In genomic region chr9:44914706-44915105, GRCm38 (mm10) we compare ENCODE assay signal across 16 mouse cellular contexts. TPM values are rescaled to one million over a fixed set of nuclear protein-coding genes. Genes with fewer than 3 reads are reported as not detected.
A peak's percentile ranks its signal among the peaks of the same experiment; 100 is the strongest.
DNase-seq lines count a peak whose midpoint lies in the region; ATAC-seq and TF ChIP-seq lines count a peak whose summit lies in the region.
"Had no signal": no experiment of that assay in that cellular context is flagged by ENCODE, and none has a peak within 500 bp of the region (broad histone marks: within the 10 kb centered on the region; RNA-seq: fewer than 3 reads in every experiment).

No protein-coding gene starts in this region.

- 40% methylated on average over 4 of the region's 4 CpGs for WGBS in heart, embryonic 11.5 days (ENCODE audit: insufficient replicate concordance)
- WGBS in kidney, postnatal 0 days, result 11% methylated on average over 4 of the region's 4 CpGs
- 32% methylated on average over 4 of the region's 4 CpGs for WGBS in midbrain, embryonic 15.5 days
- 79% methylated on average over 4 of the region's 4 CpGs for WGBS in midbrain, embryonic 11.5 days
- 32% methylated on average over 4 of the region's 4 CpGs for WGBS in neural tube, embryonic 15.5 days

- no peak for ATAC-seq in heart, embryonic 11.5 days (replicated peaks; ENCODE audit: insufficient number of reproducible peaks, low FRiP score, low TSS enrichment)
- no peak for ATAC-seq in kidney, postnatal 0 days (replicated peaks; ENCODE audit: low FRiP score, low read depth)
- ATAC-seq in midbrain, embryonic 15.5 days (replicated peaks), result no peak
- ATAC-seq in midbrain, embryonic 11.5 days (ENCODE audit: low FRiP score), result no peak
- ATAC-seq in neural tube, embryonic 15.5 days (ENCODE audit: low FRiP score), result no peak

- no peak overlapping the region for H3K4me3 ChIP-seq in heart, embryonic 11.5 days (ENCODE audit: low read depth, low read length)
- no peak overlapping the region for H3K4me3 ChIP-seq in kidney, postnatal 0 days (replicated peaks; ENCODE audit: low read depth, low read length)
- H3K4me3 ChIP-seq in midbrain, embryonic 15.5 days, result no peak overlapping the region
- no peak overlapping the region for H3K4me3 ChIP-seq in midbrain, embryonic 11.5 days (ENCODE audit: low read depth, low read length)
- H3K4me3 ChIP-seq in neural tube, embryonic 15.5 days (replicated peaks), result no peak overlapping the region
- H3K4me3 ChIP-seq: embryonic facial prominence, embryonic 15.5 days; myocyte had no signal

- DNase-seq in heart, adult 8-10 months (ENCODE audit: low spot score), result no peak
- DNase-seq in kidney, postnatal 0 days (ENCODE audit: low spot score), result peak; percentile 61
- no peak for DNase-seq in kidney, postnatal 4 days
- no peak for DNase-seq in midbrain, embryonic 11.5 days (ENCODE audit: low spot score, missing footprints)
- no peak for DNase-seq in urinary bladder, postnatal 4 days (ENCODE audit: low spot score in 2 of 2)
- DNase-seq: adrenal gland, adult 8-10 months; cerebellum, postnatal 25 days; kidney, postnatal 10 days; layer of hippocampus, postnatal 36 days; liver; thymus, postnatal 36 days had no signal

- peaks cover 26% of the 10 kb centered on the region for H3K36me3 ChIP-seq in heart, embryonic 11.5 days (ENCODE audit: control insufficient read depth, insufficient read depth, low read length)
- H3K36me3 ChIP-seq in kidney, postnatal 0 days (ENCODE audit: insufficient read depth, low read length), result peaks cover 20% of the 10 kb centered on the region
- 0 out of 2 replicates have a peak, but pooled peaks cover 12% of the 10 kb centered on the region for H3K36me3 ChIP-seq in midbrain, embryonic 15.5 days (replicated peaks)
- H3K36me3 ChIP-seq in midbrain, embryonic 11.5 days (ENCODE audit: control insufficient read depth, insufficient read depth, low read length), result peaks cover 5% of the 10 kb centered on the region; the same call in 1 of the 2 replicates
- peaks cover 28% of the 10 kb centered on the region for H3K36me3 ChIP-seq in neural tube, embryonic 15.5 days

- no peak overlapping the region for H3K27ac ChIP-seq in heart, embryonic 11.5 days (ENCODE audit: low read depth, low read length)
- H3K27ac ChIP-seq in kidney, postnatal 0 days, result no peak overlapping the region; the same call in 1 of the 2 replicates
- H3K27ac ChIP-seq in midbrain, embryonic 15.5 days, result 0 out of 2 replicates have a peak overlapping the region, but pooled peaks have one; percentile 7
- H3K27ac ChIP-seq in midbrain, embryonic 11.5 days (ENCODE audit: low read depth, low read length), result no peak overlapping the region
- 0 out of 2 replicates have a peak overlapping the region, but pooled peaks have one; percentile 7 for H3K27ac ChIP-seq in neural tube, embryonic 15.5 days (replicated peaks)
- H3K27ac ChIP-seq: embryonic facial prominence, embryonic 15.5 days had no signal

- H3K4me1 ChIP-seq in heart, embryonic 11.5 days (ENCODE audit: control insufficient read depth, insufficient read depth, low read length), result peaks cover 15% of the 10 kb centered on the region
- peaks cover 9% of the 10 kb centered on the region; the same call in 1 of the 2 replicates for H3K4me1 ChIP-seq in kidney, postnatal 0 days (replicated peaks; ENCODE audit: insufficient read depth, low read length)
- peaks cover 23% of the 10 kb centered on the region for H3K4me1 ChIP-seq in midbrain, embryonic 15.5 days
- peaks cover 5% of the 10 kb centered on the region; the same call in 1 of the 2 replicates for H3K4me1 ChIP-seq in midbrain, embryonic 11.5 days (ENCODE audit: control insufficient read depth, insufficient read depth, low read length)
- peaks cover 25% of the 10 kb centered on the region for H3K4me1 ChIP-seq in neural tube, embryonic 15.5 days

- no peak overlapping the region for H3K4me2 ChIP-seq in heart, embryonic 11.5 days
- H3K4me2 ChIP-seq in kidney, postnatal 0 days (ENCODE audit: low read length), result peak overlapping the region; percentile 28; the same call in 1 of the 2 replicates
- H3K4me2 ChIP-seq in midbrain, embryonic 15.5 days, result no peak overlapping the region
- H3K4me2 ChIP-seq in midbrain, embryonic 11.5 days, result no peak overlapping the region
- no peak overlapping the region for H3K4me2 ChIP-seq in neural tube, embryonic 15.5 days
- H3K4me2 ChIP-seq: embryonic facial prominence, embryonic 15.5 days had no signal

- H3K27me3 ChIP-seq in heart, embryonic 11.5 days (ENCODE audit: control insufficient read depth, insufficient read depth, low read length), result no peaks in the 10 kb centered on the region
- H3K27me3 ChIP-seq in kidney, postnatal 0 days (ENCODE audit: insufficient read depth, low read length), result no peaks in the 10 kb centered on the region
- no peaks in the 10 kb centered on the region for H3K27me3 ChIP-seq in midbrain, embryonic 15.5 days (replicated peaks)
- H3K27me3 ChIP-seq in midbrain, embryonic 11.5 days (ENCODE audit: control insufficient read depth, insufficient read depth, low read length), result no peaks in the 10 kb centered on the region
- H3K27me3 ChIP-seq in neural tube, embryonic 15.5 days (replicated peaks), result no peaks in the 10 kb centered on the region
- H3K27me3 ChIP-seq: embryonic facial prominence, embryonic 15.5 days had no signal

- H3K9me3 ChIP-seq in heart, embryonic 11.5 days (replicated peaks; ENCODE audit: control insufficient read depth, low read length), result no peaks in the 10 kb centered on the region
- no peaks in the 10 kb centered on the region for H3K9me3 ChIP-seq in kidney, postnatal 0 days (replicated peaks; ENCODE audit: low read length)
- no peaks in the 10 kb centered on the region for H3K9me3 ChIP-seq in midbrain, embryonic 15.5 days
- H3K9me3 ChIP-seq in midbrain, embryonic 11.5 days (ENCODE audit: control insufficient read depth, low read length), result no peaks in the 10 kb centered on the region
- no peaks in the 10 kb centered on the region for H3K9me3 ChIP-seq in neural tube, embryonic 15.5 days (replicated peaks)
- H3K9me3 ChIP-seq: embryonic facial prominence, embryonic 15.5 days had no signal

- TF ChIP-seq CTCF in kidney, postnatal 0 days (IDR thresholded peaks at IDR 0.05; ENCODE audit: low read depth), result no peak

- 0 out of 2 replicates have a peak overlapping the region, but pooled peaks have one; percentile 22 for H3K9ac ChIP-seq in heart, embryonic 11.5 days (ENCODE audit: low read depth, low read length)
- H3K9ac ChIP-seq in kidney, postnatal 0 days (ENCODE audit: low read depth, low read length), result no peak overlapping the region; the same call in 1 of the 2 replicates
- H3K9ac ChIP-seq in midbrain, embryonic 15.5 days, result no peak overlapping the region
- H3K9ac ChIP-seq in midbrain, embryonic 11.5 days (ENCODE audit: low read length), result no peak overlapping the region
- no peak overlapping the region for H3K9ac ChIP-seq in neural tube, embryonic 15.5 days (replicated peaks)
- H3K9ac ChIP-seq: embryonic facial prominence, embryonic 15.5 days had no signal

RNA-seq across cellular contexts. Expression of gene Atp5l, which starts 5.8 kb away (rescaled TPM):
- 943 and 1,030 TPM in 2 replicates for polyA plus RNA-seq in heart, embryonic 11.5 days (2014; fragmentation: Nextera tagmentation; extraction: Ambion mirVana)
- total RNA-seq in heart, adult 8-10 months (2022), result 1,000 to 10,000 TPM; 1,427 to 1,918 (median 1,690) TPM
- 1,237 and 1,429 TPM in 2 replicates for polyA plus RNA-seq in kidney, postnatal 0 days (2015; fragmentation: Nextera tagmentation; extraction: Ambion mirVana)
- polyA plus RNA-seq in midbrain, embryonic 15.5 days (2015; fragmentation: Nextera tagmentation; extraction: Ambion mirVana), result 670 and 687 TPM in 2 replicates
- polyA plus RNA-seq in midbrain, embryonic 11.5 days (2014; fragmentation: Nextera tagmentation; extraction: Ambion mirVana), result 574 and 619 TPM in 2 replicates
- 830 and 890 TPM in 2 replicates for polyA plus RNA-seq in neural tube, embryonic 15.5 days (2015; fragmentation: Nextera tagmentation; extraction: Ambion mirVana)

RNA-seq across cellular contexts. Expression of gene Kmt2a, which starts 33.6 kb away (rescaled TPM):
- polyA plus RNA-seq in heart, embryonic 11.5 days (2014; fragmentation: Nextera tagmentation; extraction: Ambion mirVana), result 7.3 and 13.9 TPM in 2 replicates
- 10 to 100 TPM; 22.2 to 33.6 (median 29.8) TPM for total RNA-seq in heart, adult 8-10 months (2022)
- polyA plus RNA-seq in kidney, postnatal 0 days (2015; fragmentation: Nextera tagmentation; extraction: Ambion mirVana), result 6.6 and 9.5 TPM in 2 replicates
- polyA plus RNA-seq in midbrain, embryonic 15.5 days (2015; fragmentation: Nextera tagmentation; extraction: Ambion mirVana), result 23.5 and 25.6 TPM in 2 replicates
- 14.0 and 19.4 TPM in 2 replicates for polyA plus RNA-seq in midbrain, embryonic 11.5 days (2014; fragmentation: Nextera tagmentation; extraction: Ambion mirVana)
- 20.3 and 23.3 TPM in 2 replicates for polyA plus RNA-seq in neural tube, embryonic 15.5 days (2015; fragmentation: Nextera tagmentation; extraction: Ambion mirVana)

RNA-seq across cellular contexts. Expression of gene Ube4a, which starts 50.7 kb away (rescaled TPM):
- 22.7 and 26.5 TPM in 2 replicates for polyA plus RNA-seq in heart, embryonic 11.5 days (2014; fragmentation: Nextera tagmentation; extraction: Ambion mirVana)
- 10 to 100 TPM; 33.8 to 42.1 (median 35.3) TPM for total RNA-seq in heart, adult 8-10 months (2022)
- polyA plus RNA-seq in kidney, postnatal 0 days (2015; fragmentation: Nextera tagmentation; extraction: Ambion mirVana), result 18.6 and 22.1 TPM in 2 replicates
- polyA plus RNA-seq in midbrain, embryonic 15.5 days (2015; fragmentation: Nextera tagmentation; extraction: Ambion mirVana), result 35.7 and 40.5 TPM in 2 replicates
- 32.1 and 37.2 TPM in 2 replicates for polyA plus RNA-seq in midbrain, embryonic 11.5 days (2014; fragmentation: Nextera tagmentation; extraction: Ambion mirVana)
- 31.8 and 34.2 TPM in 2 replicates for polyA plus RNA-seq in neural tube, embryonic 15.5 days (2015; fragmentation: Nextera tagmentation; extraction: Ambion mirVana)

Comparison
In these comparisons a context has a peak if more than half of its experiments do, and no peak if none do; other contexts are left out.
1. H3K27ac ChIP-seq: peak in midbrain, embryonic 15.5 days (single experiment) and neural tube, embryonic 15.5 days (single experiment); none in heart, embryonic 11.5 days (single experiment), kidney, postnatal 0 days (single experiment) and midbrain, embryonic 11.5 days (single experiment).